Mouse (Mus musculus): Measurements from ENCODE around the gene Dnase1l2.

Gene Dnase1l2

DNA sequence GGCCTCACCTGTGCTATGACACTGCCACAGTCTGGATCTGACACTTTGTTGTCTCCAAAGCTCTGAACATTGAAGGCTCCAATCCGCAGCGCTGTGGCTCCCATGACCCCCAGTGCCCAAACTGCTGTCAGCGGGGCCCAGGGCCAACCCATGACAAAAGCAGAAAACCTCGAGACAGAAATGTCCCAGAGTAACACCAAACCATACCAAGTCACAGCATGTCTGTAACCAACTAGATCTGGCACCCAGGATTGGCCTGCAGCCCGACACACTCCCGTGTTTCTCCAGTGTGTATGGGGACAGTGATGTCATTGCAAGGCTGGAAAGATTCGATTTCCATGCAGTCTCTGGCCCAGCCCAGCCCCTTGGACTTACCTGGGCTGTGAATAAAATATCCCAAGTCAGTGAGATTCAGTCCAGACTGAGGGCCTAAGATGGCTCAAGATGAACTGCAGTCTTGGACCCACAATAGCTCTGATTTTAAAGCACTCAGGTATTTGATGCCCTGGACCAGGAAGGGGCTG lies at the start of gene Dnase1l2:
Dnase1l2 (minus strand) TSS at position 474 of the 524 bp plus-strand sequence.
- in situ Hi-C loops (cut with MboI; ENCODE audit: low pct_unique_long_range_greater_than_20kb in 1 of 2, low sequenced_read_pairs in 2 of 2, unreplicated experiment in 1 of 2) = no loop called here

DNA sequence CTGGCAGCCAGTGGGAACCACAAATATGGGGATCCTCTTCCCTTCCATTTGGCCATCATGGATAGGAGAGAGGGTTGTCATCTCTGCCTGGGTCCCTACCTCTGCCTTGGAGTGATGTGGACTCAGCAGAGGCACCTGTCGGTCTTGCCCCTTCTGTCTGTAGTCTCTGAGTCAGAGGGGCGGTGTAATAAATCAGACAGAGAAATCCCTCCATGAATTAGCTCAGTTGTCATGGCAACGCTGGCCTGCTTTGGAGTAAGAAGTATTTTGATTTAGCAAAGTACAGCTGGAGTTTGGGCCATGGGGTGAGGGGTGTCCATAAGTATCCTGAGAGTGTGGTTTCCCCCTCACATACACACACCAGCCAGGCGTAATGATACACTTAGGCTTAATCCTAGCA lies 47.5 kb upstream of the Dnase1l2 start:
- in situ Hi-C loops (cut with MboI; ENCODE audit: low pct_unique_long_range_greater_than_20kb in 1 of 2, low sequenced_read_pairs in 2 of 2, unreplicated experiment in 1 of 2) = no loop called here

DNA sequence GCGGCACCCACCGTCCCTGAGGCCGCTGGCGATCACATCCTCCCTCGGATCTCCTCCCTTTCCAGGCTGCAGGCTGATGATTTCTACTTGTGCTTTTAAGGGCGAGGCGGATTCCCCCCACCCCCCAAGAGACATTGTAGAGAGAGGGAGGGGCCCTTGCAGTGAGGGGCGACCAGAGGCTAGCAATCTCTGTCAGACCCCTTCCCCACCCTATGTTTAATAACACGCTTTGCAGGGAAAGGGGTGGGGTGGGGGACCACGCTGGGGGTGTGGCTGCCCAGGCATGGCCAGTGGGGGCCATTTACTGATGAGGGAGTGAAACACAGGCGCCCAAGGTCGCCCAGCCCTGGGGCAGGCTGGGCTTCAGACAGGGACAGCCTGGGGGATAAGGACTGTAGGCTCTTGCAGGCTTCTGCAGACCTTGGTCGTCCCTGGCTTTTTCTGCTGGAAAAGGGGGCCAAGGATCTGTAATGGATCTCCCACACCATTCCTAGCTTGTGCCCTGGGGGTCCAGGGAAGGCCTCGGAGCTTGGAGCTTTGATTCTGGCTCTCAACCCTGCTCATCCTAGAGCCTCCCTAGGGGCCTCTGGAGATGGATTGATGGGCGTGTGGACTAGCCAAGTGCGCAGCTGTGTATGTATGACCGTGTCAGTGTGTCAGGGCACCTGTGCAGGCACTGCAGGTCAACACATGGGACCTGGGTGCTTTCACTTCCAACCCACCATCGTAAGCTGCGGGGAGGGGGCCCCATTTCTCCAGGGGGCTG lies 46.5 kb upstream of the Dnase1l2 start:
- in situ Hi-C loops (cut with MboI; ENCODE audit: low pct_unique_long_range_greater_than_20kb in 1 of 2, low sequenced_read_pairs in 2 of 2, unreplicated experiment in 1 of 2) = no loop called here

DNA sequence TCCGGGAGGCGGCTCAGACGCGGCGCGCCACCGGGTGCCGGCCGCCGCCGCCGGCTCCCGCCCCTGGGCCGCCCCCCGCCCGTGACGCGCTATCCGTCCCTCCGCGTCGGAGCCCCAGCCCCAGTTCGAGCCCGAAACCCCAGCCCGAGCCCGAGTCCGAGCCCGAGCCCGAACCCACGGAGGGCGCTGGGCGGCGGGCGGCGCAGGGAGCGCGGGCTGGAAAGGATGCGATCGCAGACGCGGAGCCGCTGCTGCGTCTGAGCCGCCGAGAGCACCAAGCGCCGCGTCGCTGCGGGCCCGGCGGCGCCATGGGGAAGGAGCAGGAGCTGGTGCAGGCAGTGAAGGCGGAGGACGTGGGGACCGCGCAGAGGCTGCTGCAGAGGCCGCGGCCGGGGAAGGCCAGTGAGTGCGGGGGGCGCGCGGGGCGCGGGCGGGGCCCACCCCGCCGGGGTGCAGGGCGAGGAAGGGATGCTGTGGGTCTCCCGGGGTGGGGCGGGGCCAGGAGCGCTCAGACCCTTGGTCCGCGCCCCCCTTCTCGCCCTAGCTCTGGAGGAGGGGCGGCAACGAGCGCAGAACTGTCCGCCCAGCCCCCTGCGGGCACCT lies 45.9 kb upstream of the Dnase1l2 start:
- in situ Hi-C loops (cut with MboI; ENCODE audit: low pct_unique_long_range_greater_than_20kb in 1 of 2, low sequenced_read_pairs in 2 of 2, unreplicated experiment in 1 of 2) = no loop called here

DNA sequence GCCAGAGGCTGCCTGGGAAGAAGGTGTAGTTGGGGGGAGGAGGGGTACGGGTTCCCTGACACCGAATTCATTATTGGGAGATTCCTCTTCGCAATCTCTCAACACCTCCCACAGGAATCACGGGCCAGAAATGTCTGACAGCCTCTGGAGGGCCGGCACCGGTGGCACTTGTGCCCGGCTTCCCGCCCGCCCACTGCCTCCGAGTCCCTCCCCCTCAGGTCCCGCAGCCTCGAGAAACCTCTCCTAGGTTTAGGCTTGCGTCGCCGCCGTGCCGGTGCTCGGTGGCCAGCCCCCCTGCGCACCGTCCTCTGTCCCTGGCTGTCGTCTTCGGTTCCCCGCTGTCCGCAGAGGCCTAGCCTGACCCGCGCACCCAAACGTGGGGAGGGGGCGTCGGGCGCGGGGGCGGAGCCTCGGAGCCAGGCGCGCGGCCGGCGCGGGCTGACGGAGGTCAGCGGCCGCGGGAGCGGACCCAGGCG lies 45.3 kb upstream of the Dnase1l2 start, which contains the start of gene Caskin1:
Caskin1 (plus strand) TSS at position 416 of the 476 bp plus-strand sequence.
- in situ Hi-C loops (cut with MboI; ENCODE audit: low pct_unique_long_range_greater_than_20kb in 1 of 2, low sequenced_read_pairs in 2 of 2, unreplicated experiment in 1 of 2) = no loop called here

DNA sequence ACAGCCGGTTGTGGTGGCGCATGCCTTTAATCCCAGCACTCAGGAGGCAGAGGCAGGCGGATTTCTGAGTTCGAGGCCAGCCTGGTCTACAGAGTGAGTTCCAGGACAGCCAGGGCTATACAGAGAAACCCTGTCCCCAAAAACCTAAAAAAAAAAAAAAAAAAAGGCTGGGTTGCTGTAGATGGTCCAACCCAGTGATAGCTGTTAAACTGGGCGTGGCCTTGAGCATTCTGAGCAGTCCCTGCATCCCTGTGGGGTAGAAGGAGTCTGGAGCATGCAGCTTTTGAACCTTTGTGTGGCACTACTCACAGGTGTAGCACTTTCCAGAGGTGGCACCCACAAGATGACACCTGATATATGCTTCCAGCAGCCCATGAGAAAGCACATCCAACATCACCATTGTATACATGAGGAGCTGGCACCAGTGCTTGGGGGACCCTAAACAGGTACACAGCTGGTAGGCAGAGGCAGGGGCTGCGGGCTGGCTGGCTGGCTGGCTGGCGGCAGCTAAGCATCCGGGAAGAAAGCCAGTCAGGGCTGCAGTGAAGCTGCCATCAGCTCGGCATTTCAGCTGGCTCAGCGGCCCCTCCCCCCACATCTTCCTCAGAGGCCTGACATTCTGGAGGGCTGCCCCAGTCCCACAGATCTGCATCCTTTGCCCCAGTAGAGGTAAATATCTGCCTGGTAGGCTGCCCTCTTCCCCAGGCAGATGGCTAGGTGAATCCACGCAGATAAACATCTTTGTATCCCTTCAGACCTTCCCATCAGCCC lies 42.4 kb upstream of the Dnase1l2 start:
- in situ Hi-C loops (cut with MboI; ENCODE audit: low pct_unique_long_range_greater_than_20kb in 1 of 2, low sequenced_read_pairs in 2 of 2, unreplicated experiment in 1 of 2) = no loop called here

DNA sequence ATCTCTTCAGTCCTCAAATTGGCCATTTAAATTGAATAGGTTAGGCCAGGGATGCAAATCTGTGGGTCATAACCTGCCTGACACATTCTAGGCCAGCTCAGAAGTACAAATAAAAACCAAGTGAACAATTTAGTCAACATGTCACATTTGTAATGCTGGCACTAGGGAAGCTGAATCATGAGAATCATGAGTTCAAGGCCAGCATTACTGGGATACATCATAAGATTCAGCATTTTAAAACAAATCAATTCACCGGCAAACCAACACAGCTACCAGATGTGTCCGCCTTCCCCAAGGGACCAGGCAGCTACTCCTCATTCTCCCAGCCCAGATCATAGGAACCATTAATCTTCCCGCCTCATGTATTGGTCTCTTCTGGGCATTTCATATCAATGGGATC lies 40.6 kb upstream of the Dnase1l2 start:
- in situ Hi-C loops (cut with MboI; ENCODE audit: low pct_unique_long_range_greater_than_20kb in 1 of 2, low sequenced_read_pairs in 2 of 2, unreplicated experiment in 1 of 2) = loop anchor here in 1 of 2 experiments (5.0 kb wide), 1 partner anchor 49 kb away; the partner anchor contains the start of gene Rab26

DNA sequence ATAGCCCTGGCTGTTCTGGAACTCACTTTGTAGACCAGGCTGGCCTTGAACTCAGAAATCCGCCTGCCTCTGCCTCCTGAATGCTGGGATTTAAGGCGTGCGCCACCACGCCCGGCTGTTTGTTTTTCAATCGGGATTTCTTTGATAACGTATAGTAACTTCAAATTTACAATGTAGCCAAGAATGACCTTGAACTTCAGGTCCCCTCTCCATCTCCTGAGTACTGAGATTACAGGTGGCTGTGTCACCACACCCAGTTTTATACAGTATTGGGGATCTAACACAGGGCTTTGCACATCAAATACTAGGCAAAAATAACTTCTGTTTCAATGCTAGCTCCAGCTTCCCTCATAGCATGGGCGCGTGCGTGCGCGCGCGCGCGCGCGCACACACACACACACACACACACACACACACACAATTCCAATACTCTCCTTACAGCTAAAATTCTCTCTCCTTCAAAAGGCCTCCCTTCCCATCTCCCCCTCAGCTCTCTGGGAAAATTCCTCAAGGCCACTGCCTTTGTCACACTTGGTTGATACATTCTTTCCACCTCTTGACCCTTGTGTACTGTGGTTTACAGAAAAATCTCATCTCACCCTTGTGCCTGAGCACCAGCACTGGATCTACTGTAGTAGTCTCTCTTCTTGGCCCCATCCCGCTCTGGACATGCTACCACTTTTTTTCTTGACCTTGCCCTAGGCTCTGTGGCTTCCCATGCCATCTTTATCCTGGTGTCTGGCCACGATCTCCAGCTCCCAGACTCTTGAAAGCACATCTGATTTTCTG lies 38.3 kb upstream of the Dnase1l2 start:
- in situ Hi-C loops (cut with MboI; ENCODE audit: low pct_unique_long_range_greater_than_20kb in 1 of 2, low sequenced_read_pairs in 2 of 2, unreplicated experiment in 1 of 2) = loop anchor here in 1 of 2 experiments (5.0 kb wide), 1 partner anchor 51 kb away; the partner anchor contains the start of gene Rab26

DNA sequence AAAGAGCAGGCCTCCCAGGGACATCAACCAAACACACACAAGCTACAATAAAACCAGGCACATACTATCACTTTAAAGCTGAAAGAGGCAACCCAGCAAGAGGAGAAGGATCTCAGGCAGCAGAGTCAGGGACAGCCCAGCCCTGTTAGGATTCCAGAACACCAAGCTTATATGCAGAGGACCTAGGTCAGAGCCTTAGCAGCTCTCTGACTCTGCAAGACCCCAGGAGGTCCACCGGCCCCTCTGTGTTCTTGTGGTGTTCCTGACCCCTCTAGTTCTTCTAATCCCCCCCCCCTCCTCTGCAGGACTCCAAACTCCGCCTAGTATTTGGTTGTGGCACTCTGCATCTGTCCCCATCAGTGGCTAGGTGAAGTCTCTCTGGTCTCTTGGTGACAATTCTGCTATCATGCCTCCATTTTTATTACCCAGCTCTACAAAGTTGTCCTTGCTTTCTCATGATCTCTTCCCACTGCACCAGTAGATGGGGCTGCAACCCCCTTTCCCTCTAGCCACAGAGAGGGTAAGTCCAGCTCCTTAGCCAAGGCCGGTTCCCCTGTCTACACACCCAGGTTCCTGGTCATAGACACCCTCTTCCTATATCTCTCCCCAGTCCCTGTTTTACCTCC lies 37.4 kb upstream of the Dnase1l2 start:
- in situ Hi-C loops (cut with MboI; ENCODE audit: low pct_unique_long_range_greater_than_20kb in 1 of 2, low sequenced_read_pairs in 2 of 2, unreplicated experiment in 1 of 2) = loop anchor here in 1 of 2 experiments (5.0 kb wide), 1 partner anchor 52 kb away; the partner anchor contains the start of gene Rab26

DNA sequence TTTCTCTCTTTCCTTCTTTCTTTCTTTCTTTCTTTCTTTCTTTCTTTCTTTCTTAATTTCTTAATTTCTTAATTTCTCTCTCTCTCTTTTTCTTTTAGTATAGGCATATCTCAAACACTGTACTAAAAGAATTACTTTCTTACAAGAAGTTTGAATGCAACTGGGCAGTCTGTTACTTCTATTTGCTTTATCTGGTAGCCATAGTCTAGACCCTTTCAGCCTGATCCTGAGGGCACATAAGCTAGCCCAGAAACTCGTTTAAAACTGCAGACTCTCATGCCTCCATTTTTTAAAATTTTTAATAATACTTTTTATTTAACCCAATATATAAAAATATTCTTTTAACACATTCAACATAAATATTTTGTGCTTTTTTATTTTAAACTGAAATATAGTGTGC lies 36.5 kb upstream of the Dnase1l2 start:
- in situ Hi-C loops (cut with MboI; ENCODE audit: low pct_unique_long_range_greater_than_20kb in 1 of 2, low sequenced_read_pairs in 2 of 2, unreplicated experiment in 1 of 2) = no loop called here

DNA sequence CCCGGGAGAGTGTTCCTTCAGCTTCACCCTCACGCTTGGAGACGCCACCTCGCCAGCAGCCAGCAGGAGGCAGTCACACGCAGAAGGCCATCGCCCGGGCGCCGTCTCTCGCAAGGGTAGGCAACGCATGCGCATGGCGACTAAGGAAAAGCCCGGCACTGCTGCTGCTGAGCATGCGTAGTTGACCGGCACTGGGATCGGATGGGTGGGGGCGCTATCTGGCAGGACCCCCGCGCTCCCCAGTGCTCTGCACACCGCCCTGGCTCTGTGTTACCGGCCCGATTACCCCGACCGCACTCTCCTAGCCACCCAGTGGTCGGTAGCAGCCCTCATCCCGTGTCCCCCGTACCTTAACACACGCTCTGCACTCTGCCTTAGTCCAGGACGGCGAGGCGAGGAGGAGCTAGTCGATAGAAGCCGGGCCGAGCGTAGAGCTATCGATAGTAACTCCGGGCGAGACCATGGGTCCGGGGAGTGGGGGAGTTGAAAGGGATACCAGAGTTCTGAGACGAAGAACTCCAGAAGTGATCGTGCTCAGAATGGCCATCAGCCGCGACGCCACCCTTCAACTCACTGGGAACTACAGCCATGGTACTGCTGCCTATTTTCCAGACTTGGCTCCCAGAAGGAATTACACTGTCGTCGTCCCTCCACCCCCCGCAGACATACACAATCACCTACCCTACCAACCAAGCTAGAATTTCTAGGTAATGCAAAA lies 35.9 kb upstream of the Dnase1l2 start, which contains the start of gene Mlst8:
Mlst8 (minus strand) TSS at position 416 of the 718 bp plus-strand sequence.
- in situ Hi-C loops (cut with MboI; ENCODE audit: low pct_unique_long_range_greater_than_20kb in 1 of 2, low sequenced_read_pairs in 2 of 2, unreplicated experiment in 1 of 2) = no loop called here

DNA sequence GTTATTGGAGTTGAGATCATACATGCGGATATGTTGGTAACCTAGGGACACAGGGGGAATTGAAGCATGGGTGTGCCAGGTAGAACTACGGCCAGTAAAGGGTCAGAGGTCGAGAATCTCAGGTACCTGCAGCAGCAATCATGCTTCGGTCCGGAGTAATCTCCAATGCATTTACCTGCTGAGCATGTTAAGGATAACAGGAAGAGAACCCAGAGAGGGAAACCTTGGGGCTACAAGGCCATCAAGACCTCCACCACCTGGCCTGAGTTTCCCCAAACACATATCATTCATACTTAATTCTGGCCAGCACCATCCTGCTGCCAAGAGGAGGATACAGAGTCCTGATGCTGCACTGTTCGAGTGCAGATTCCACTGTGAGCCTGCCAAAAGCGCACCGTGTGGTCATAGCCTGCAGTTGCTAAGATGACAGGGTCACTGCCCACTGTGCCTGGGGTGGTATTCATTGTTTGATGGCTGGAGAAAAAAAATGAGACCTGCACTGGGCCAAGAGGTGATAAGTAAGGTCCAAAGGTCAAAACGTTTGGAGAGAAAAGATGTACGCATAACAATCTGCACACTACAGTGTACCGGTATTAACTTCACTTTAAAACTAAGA lies 35.2 kb upstream of the Dnase1l2 start:
- in situ Hi-C loops (cut with MboI; ENCODE audit: low pct_unique_long_range_greater_than_20kb in 1 of 2, low sequenced_read_pairs in 2 of 2, unreplicated experiment in 1 of 2) = no loop called here

DNA sequence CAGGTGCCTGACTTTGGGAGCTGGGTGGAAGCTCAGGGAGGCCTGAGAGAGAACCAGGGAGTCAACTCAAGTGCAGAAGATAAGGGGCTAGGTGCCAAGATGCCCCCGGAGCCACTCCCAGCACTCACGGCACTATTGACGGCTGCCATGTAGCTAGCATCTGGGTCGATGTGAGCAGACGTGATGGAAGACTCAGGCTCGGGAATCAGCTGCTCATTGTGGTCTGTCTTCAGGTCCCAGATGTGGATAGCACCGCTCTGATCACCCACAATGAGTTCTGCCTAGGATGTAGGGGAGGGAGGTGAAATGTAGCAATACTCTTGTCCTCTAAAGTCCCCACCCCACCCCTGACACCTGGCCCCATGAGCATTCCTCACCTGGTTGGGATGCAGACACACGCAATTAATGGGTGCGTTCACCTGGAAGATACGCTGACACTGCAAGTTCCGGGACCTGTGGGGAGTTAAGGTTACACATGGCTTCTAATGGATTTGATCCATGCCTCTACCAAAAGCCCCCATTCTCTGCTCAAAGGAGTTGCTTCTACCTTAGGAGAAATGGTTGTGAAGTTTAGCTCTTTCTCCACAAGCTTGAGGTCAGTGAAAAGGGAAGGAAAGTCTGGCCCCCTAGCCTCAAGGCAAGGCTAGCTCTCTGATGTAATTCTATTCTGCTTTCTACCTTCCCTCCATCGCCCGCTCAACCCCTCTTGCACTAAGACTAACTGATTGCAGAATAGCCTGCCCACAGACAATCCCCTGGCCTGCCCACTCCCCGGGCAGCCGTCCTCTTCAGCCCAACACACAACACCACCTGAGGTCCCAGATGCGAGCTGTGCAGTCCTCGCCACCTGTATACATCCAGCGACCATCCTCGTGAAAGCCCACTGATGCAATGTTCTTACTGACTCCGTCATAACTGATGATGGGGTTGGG lies 34.4 kb upstream of the Dnase1l2 start:
- in situ Hi-C loops (cut with MboI; ENCODE audit: low pct_unique_long_range_greater_than_20kb in 1 of 2, low sequenced_read_pairs in 2 of 2, unreplicated experiment in 1 of 2) = no loop called here

DNA sequence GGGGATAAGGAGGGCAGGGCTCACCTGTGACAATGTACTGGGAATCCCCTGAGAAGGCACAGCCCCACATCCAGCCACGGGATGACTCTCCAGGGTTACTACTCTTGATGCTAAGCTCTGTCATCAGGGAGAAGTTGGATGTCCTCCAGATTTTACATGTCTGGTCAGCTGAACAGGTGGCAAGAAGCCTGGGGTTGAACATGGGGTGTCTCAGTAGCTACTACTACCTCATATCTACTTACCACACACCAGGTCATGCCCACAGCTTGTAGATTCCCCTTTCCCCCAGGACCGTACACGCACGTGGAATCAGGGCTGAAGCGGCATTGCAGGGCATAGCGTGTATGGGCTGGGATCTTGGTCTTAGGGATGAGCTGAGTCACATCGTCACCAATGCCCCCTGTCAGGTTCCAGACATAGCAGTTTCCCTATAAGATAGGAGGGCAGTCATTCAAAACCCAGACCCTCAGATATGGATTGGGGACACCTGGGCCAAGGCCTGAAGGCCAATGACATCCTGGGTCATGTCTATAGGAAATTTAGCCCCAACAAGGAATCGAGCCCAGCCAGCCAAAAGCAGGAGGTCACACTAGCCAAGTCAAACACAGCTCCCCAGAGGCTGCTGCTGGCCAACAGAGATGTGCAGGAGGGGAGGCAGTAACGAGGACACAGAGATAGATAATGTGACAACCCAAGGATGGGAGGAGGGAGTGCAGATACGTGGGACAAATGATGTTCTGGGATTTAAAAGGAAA lies 33.3 kb upstream of the Dnase1l2 start:
- in situ Hi-C loops (cut with MboI; ENCODE audit: low pct_unique_long_range_greater_than_20kb in 1 of 2, low sequenced_read_pairs in 2 of 2, unreplicated experiment in 1 of 2) = no loop called here

DNA sequence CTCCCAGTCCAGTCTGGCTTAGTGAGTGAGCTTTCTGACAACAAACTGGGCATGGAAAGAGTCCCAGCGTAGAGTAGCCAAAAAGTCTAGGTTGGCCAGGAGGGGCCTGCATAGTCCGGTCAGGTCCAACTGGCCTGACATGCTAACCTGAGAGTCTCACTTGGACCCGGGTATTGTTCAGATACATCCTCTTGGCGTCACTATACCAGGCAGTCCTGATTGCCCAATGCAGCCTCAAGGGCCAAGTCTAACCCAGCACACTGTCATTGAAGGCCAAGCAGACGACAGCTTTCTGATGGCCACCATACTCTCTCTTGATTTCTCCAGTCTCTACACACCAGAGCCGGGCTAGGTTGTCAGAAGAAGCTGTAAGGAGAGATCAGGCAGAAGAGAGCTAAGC lies 32.7 kb upstream of the Dnase1l2 start:
- in situ Hi-C loops (cut with MboI; ENCODE audit: low pct_unique_long_range_greater_than_20kb in 1 of 2, low sequenced_read_pairs in 2 of 2, unreplicated experiment in 1 of 2) = no loop called here

Measured in mouse embryonic stem cell (cell line).